Mouse (Mus musculus): ENCODE data around the gene Il24. TPM values are rescaled to one million over a fixed set of nuclear protein-coding genes. Genes with fewer than 3 reads are reported as not detected.

Gene Il24
- polyA plus RNA-seq, 1 experiment from 2014 or later: not detected

GRCm38 (mm10) chr1:130876931-130877509, 10.2 kb downstream of the Il24 start:
- no peaks in the 10 kb centered on the region for H3K9me3 ChIP-seq
- peaks cover 6% of the 10 kb centered on the region; the same call in 1 of the 2 replicates for H3K4me1 ChIP-seq
- H3K27me3 ChIP-seq (replicated peaks): peaks cover 21% of the 10 kb centered on the region
- no peak overlapping the region for H3K4me3 ChIP-seq
- no peak for ATAC-seq (ENCODE audit: low FRiP score, low read depth)
- no peak overlapping the region for H3K4me2 ChIP-seq (replicated peaks)
- no peaks in the 10 kb centered on the region for H3K36me3 ChIP-seq
- WGBS: 25% methylated on average over 3 of the region's 3 CpGs
- no peak overlapping the region for H3K9ac ChIP-seq
- H3K27ac ChIP-seq: no peak overlapping the region

GRCm38 (mm10) chr1:130875910-130876309, 11.3 kb downstream of the Il24 start:
- 75% methylated on average over 3 of the region's 3 CpGs for WGBS
- Histone ChIP-seq H3K36me3 (no peaks in the 10 kb centered on the region), H3K4me2 (replicated peaks) (no peak overlapping the region), H3K9ac (no peak overlapping the region), H3K27ac (no peak overlapping the region), H3K4me1 (peaks cover 6% of the 10 kb centered on the region; the same call in 1 of the 2 replicates), H3K27me3 (replicated peaks) (peaks cover 21% of the 10 kb centered on the region), H3K4me3 (no peak overlapping the region), H3K9me3 (no peaks in the 10 kb centered on the region)
- ATAC-seq (ENCODE audit: low FRiP score, low read depth): no peak

GRCm38 (mm10) chr1:130875139-130875538, 12.1 kb downstream of the Il24 start:
- Histone ChIP-seq H3K36me3 (no peaks in the 10 kb centered on the region), H3K4me1 (peaks cover 6% of the 10 kb centered on the region; the same call in 1 of the 2 replicates), H3K9ac (no peak overlapping the region), H3K4me2 (replicated peaks) (no peak overlapping the region), H3K9me3 (no peaks in the 10 kb centered on the region), H3K4me3 (no peak overlapping the region), H3K27ac (no peak overlapping the region), H3K27me3 (replicated peaks) (peaks cover 21% of the 10 kb centered on the region)
- ATAC-seq (ENCODE audit: low FRiP score, low read depth): no peak
- whole genome bisulfite sequencing: 43% methylated on average over 3 of the region's 3 CpGs

GRCm38 (mm10) chr1:130872912-130873311, 14.3 kb downstream of the Il24 start:
- no peaks in the 10 kb centered on the region for H3K9me3 ChIP-seq
- H3K4me1 ChIP-seq: no peaks in the 10 kb centered on the region
- no peak overlapping the region for H3K4me3 ChIP-seq
- H3K27ac ChIP-seq: no peak overlapping the region
- no peak for ATAC-seq (ENCODE audit: low FRiP score, low read depth)
- no peak overlapping the region for H3K9ac ChIP-seq
- 98% methylated on average over 2 of the region's 2 CpGs for WGBS
- peaks cover 4% of the 10 kb centered on the region for H3K27me3 ChIP-seq (replicated peaks)
- H3K36me3 ChIP-seq: no peaks in the 10 kb centered on the region
- H3K4me2 ChIP-seq (replicated peaks): no peak overlapping the region

GRCm38 (mm10) chr1:130865541-130866221, 21.6 kb downstream of the Il24 start, which contains the start of gene Fcmr:
Gene Fcmr (plus strand): TSS chr1:130865669.
- 82% methylated on average over 7 of the region's 7 CpGs for WGBS
- Histone ChIP-seq H3K27me3 (replicated peaks) (no peaks in the 10 kb centered on the region), H3K4me1 (no peaks in the 10 kb centered on the region), H3K4me2 (replicated peaks) (no peak within 1 kb of the TSS), H3K36me3 (no peaks in the 10 kb centered on the region), H3K9me3 (no peaks in the 10 kb centered on the region), H3K27ac (no peak within 1 kb of the TSS), H3K9ac (no peak within 1 kb of the TSS), H3K4me3 (no peak within 1 kb of the TSS)
- no peak for ATAC-seq (ENCODE audit: low FRiP score, low read depth)

GRCm38 (mm10) chr1:130864741-130865140, 22.5 kb downstream of the Il24 start:
- no peak overlapping the region for H3K4me2 ChIP-seq (replicated peaks)
- no peaks in the 10 kb centered on the region for H3K9me3 ChIP-seq
- H3K27me3 ChIP-seq (replicated peaks): no peaks in the 10 kb centered on the region
- H3K36me3 ChIP-seq: no peaks in the 10 kb centered on the region
- H3K4me3 ChIP-seq: no peak overlapping the region
- WGBS: 93% methylated on average over 5 of the region's 5 CpGs
- H3K4me1 ChIP-seq: no peaks in the 10 kb centered on the region
- no peak overlapping the region for H3K27ac ChIP-seq
- no peak for ATAC-seq (ENCODE audit: low FRiP score, low read depth)
- no peak overlapping the region for H3K9ac ChIP-seq

- no peak overlapping the region for H3K4me3 ChIP-seq
- H3K27ac ChIP-seq: no peak overlapping the region
- ATAC-seq (ENCODE audit: low FRiP score, low read depth): no peak
- no peak overlapping the region for H3K4me2 ChIP-seq (replicated peaks)
- H3K36me3 ChIP-seq: no peaks in the 10 kb centered on the region
- H3K27me3 ChIP-seq (replicated peaks): no peaks in the 10 kb centered on the region
- WGBS: 83% methylated on average over 4 of the region's 4 CpGs
- H3K9ac ChIP-seq: no peak overlapping the region
- no peaks in the 10 kb centered on the region for H3K9me3 ChIP-seq
- H3K4me1 ChIP-seq: no peaks in the 10 kb centered on the region
These were observed 23.0 kb downstream of the Il24 start for GRCm38 (mm10) chr1:130864238-130864637.

GRCm38 (mm10) chr1:130857456-130857855, 29.8 kb downstream of the Il24 start:
- no peaks in the 10 kb centered on the region for H3K4me1 ChIP-seq
- ATAC-seq (ENCODE audit: low FRiP score, low read depth): no peak
- H3K36me3 ChIP-seq: no peaks in the 10 kb centered on the region
- no peaks in the 10 kb centered on the region for H3K27me3 ChIP-seq (replicated peaks)
- 94% methylated on average over 4 of the region's 4 CpGs for WGBS
- no peak overlapping the region for H3K27ac ChIP-seq
- no peak overlapping the region for H3K4me2 ChIP-seq (replicated peaks)
- no peak overlapping the region for H3K4me3 ChIP-seq
- H3K9me3 ChIP-seq: no peaks in the 10 kb centered on the region
- no peak overlapping the region for H3K9ac ChIP-seq

GRCm38 (mm10) chr1:130855723-130856122, 31.5 kb downstream of the Il24 start:
- no peaks in the 10 kb centered on the region for H3K27me3 ChIP-seq (replicated peaks)
- no peaks in the 10 kb centered on the region for H3K9me3 ChIP-seq
- no peak overlapping the region for H3K4me3 ChIP-seq
- no peaks in the 10 kb centered on the region for H3K4me1 ChIP-seq
- ATAC-seq (ENCODE audit: low FRiP score, low read depth): no peak
- no peak overlapping the region for H3K27ac ChIP-seq
- no peaks in the 10 kb centered on the region for H3K36me3 ChIP-seq
- 90% methylated on average over 2 of the region's 2 CpGs for WGBS
- no peak overlapping the region for H3K9ac ChIP-seq
- H3K4me2 ChIP-seq (replicated peaks): no peak overlapping the region

GRCm38 (mm10) chr1:130854819-130855218, 32.4 kb downstream of the Il24 start:
- H3K9me3 ChIP-seq: no peaks in the 10 kb centered on the region
- H3K36me3 ChIP-seq: no peaks in the 10 kb centered on the region
- no peaks in the 10 kb centered on the region for H3K4me1 ChIP-seq
- H3K9ac ChIP-seq: no peak overlapping the region
- no peak overlapping the region for H3K4me2 ChIP-seq (replicated peaks)
- H3K4me3 ChIP-seq: no peak overlapping the region
- WGBS: 87% methylated on average over 9 of the region's 9 CpGs
- no peak overlapping the region for H3K27ac ChIP-seq
- no peak for ATAC-seq (ENCODE audit: low FRiP score, low read depth)
- H3K27me3 ChIP-seq (replicated peaks): no peaks in the 10 kb centered on the region

GRCm38 (mm10) chr1:130850405-130850804, 36.8 kb downstream of the Il24 start:
- Histone ChIP-seq H3K36me3 (no peaks in the 10 kb centered on the region), H3K27me3 (replicated peaks) (no peaks in the 10 kb centered on the region), H3K4me2 (replicated peaks) (no peak overlapping the region), H3K9me3 (no peaks in the 10 kb centered on the region), H3K9ac (no peak overlapping the region), H3K4me1 (no peaks in the 10 kb centered on the region), H3K27ac (no peak overlapping the region), H3K4me3 (no peak overlapping the region)
- ATAC-seq (ENCODE audit: low FRiP score, low read depth): no peak
- 95% methylated on average over 5 of the region's 5 CpGs for WGBS

GRCm38 (mm10) chr1:130849530-130850214, 37.6 kb downstream of the Il24 start:
- Histone ChIP-seq H3K4me1 (no peaks in the 10 kb centered on the region), H3K4me2 (replicated peaks) (no peak overlapping the region), H3K4me3 (no peak overlapping the region), H3K9me3 (no peaks in the 10 kb centered on the region), H3K9ac (no peak overlapping the region), H3K27ac (no peak overlapping the region), H3K27me3 (replicated peaks) (no peaks in the 10 kb centered on the region), H3K36me3 (no peaks in the 10 kb centered on the region)
- no peak for ATAC-seq (ENCODE audit: low FRiP score, low read depth)
- 88% methylated on average over 10 of the region's 10 CpGs for WGBS

Measured in neural tube, embryonic 12.5 days (tissue).